Mouse (Mus musculus) ES-E14 (cell line): ENCODE data around the gene Cyp2b23. TPM values are rescaled to one million over a fixed set of nuclear protein-coding genes. Genes with fewer than 3 reads are reported as not detected.
A peak's percentile ranks its signal among the peaks of the same experiment; 100 is the strongest.
"Not testable (repeated sequence)": the region's sequence is repeated elsewhere in the genome, so short reads cannot be mapped to it uniquely, and the experiment has no call there.

ENCODE experiments used
- DNase-seq: peaks from one replicate; pipeline ENCODE4 v3.0.0-alpha.2; 2013; ENCODE audit warnings: low read depth, low spot score
- H3K27ac ChIP-seq: 2 replicates; pipeline ENCODE4 v1.5.1; 2012; ENCODE audit warnings: low read depth, mild to moderate bottlenecking, low read length, moderate library complexity, mixed read lengths; ENCODE audit not compliant: poor library complexity, insufficient read depth, severe bottlenecking
- H3K36me3 ChIP-seq: 2 replicates; pipeline ENCODE4 v1.6.1; 2012; ENCODE audit warnings: mild to moderate bottlenecking, low read length, moderate library complexity, mixed read lengths; ENCODE audit not compliant: control insufficient read depth, poor library complexity, insufficient read depth, severe bottlenecking
- H3K4me1 ChIP-seq, 2 experiments: fragments of 150-350 bp in 1 of 2; sonication (generic) in 1 of 2; 2 replicates each; pipeline ENCODE4 v1.6.1; 2012; ENCODE audit warnings: low read length in 2 of 2, mild to moderate bottlenecking in 1 of 2, mixed read lengths in 1 of 2; ENCODE audit not compliant: control insufficient read depth in 2 of 2, insufficient read depth in 2 of 2, poor library complexity in 1 of 2
- H3K4me3 ChIP-seq, 2 experiments: fragments of 150-350 bp in 1 of 2; sonication (generic) in 1 of 2; 2 replicates each; pipeline ENCODE4 v1.5.1; 2012; ENCODE audit warnings: low read length in 2 of 2, low read depth in 1 of 2, mild to moderate bottlenecking in 1 of 2, mixed read lengths in 1 of 2; ENCODE audit not compliant: insufficient read depth in 1 of 2, poor library complexity in 1 of 2, severe bottlenecking in 1 of 2
- H3K9ac ChIP-seq: 2 replicates; pipeline ENCODE4 v1.6.1; 2012; ENCODE audit warnings: low read depth, mild to moderate bottlenecking, low read length, mixed read lengths; ENCODE audit not compliant: poor library complexity, insufficient read depth, severe bottlenecking
- H3K9me3 ChIP-seq: fragments of 150-350 bp; sonication (generic); 2 replicates; pipeline ENCODE4 v1.6.1; 2012; ENCODE audit warnings: low read depth, mild to moderate bottlenecking, low read length; ENCODE audit not compliant: control insufficient read depth, insufficient read depth
- CHD2 ChIP-seq: IDR thresholded peaks from 2 replicates; pipeline ENCODE4 v1.6.1; 2014; ENCODE audit warnings: mild to moderate bottlenecking, low read depth, low read length, inconsistent platforms
- HCFC1 ChIP-seq: IDR thresholded peaks from 2 replicates; pipeline ENCODE4 v1.6.1; 2012; ENCODE audit warnings: low read length, inconsistent platforms, borderline replicate concordance; ENCODE audit not compliant: insufficient read depth
- MAFK ChIP-seq: IDR thresholded peaks from 2 replicates; pipeline ENCODE4 v1.6.1; 2014; ENCODE audit warnings: mild to moderate bottlenecking, low read depth, low read length, inconsistent platforms; ENCODE audit not compliant: insufficient read depth
- ZC3H11A ChIP-seq: IDR thresholded peaks from 2 replicates; pipeline ENCODE4 v1.6.1; 2012; ENCODE audit warnings: low read depth, mild to moderate bottlenecking, inconsistent platforms, low read length, borderline replicate concordance
- ZNF384 ChIP-seq: IDR thresholded peaks from 2 replicates; pipeline ENCODE4 v1.6.1; 2012; ENCODE audit warnings: low read depth, low read length, inconsistent platforms
- in situ Hi-C, 2 experiments: fragments of 600-800 bp; cut with MboI; formaldehyde crosslinking; loops; one replicate each; pipeline ENCODE4 v1.15.1; 2025; ENCODE audit warnings: low sequenced_read_pairs in 2 of 2, inconsistent platforms in 1 of 2; ENCODE audit not compliant: unreplicated experiment in 2 of 2
- total RNA-seq: library from RNA; depleted of rRNA; stranded (reverse); fragments of 300-350 nt; gene quantifications from 2 replicates; pipeline ENCODE4 v1.2.3, GENCODE M21; 2012; rRNA removed

Gene Cyp2b23
- 1.1 and 1.7 TPM in 2 replicates for total RNA-seq

GRCm38 (mm10) chr7:26686337-26686736, at the start of gene Cyp2b23:
Cyp2b23 (minus strand) TSS chr7:26686437.
- TF ChIP-seq CHD2 (no peak), ZNF384 (no peak), HCFC1 (no peak), ZC3H11A (no peak), MAFK (no peak)
- no peaks in the 10 kb centered on the region for H3K4me1 ChIP-seq
- H3K9ac ChIP-seq, result no peak within 1 kb of the TSS
- H3K4me3 ChIP-seq, result no peak within 1 kb of the TSS
- no peak for DNase-seq
- H3K27ac ChIP-seq, result no peak within 1 kb of the TSS
- in situ Hi-C loops, result no loop called here
- peaks cover 9% of the 10 kb centered on the region for H3K9me3 ChIP-seq
- H3K36me3 ChIP-seq, result no peaks in the 10 kb centered on the region; the same call in 1 of the 2 replicates

- Histone ChIP-seq H3K9ac (peak overlapping the region; percentile 13; the same call in 1 of the 2 replicates), H3K27ac (no peak overlapping the region), H3K4me3 (peak overlapping the region; percentile 11 to 42; a peak in 2 of 4 replicates), H3K9me3 (no peaks in the 10 kb centered on the region), H3K36me3 (no peaks in the 10 kb centered on the region), H3K4me1 (no peaks in the 10 kb centered on the region; a peak in 1 of 4 replicates)
- no peak for TF ChIP-seq MAFK
- TF ChIP-seq ZNF384, result no peak
- no peak for TF ChIP-seq CHD2
- TF ChIP-seq HCFC1, result no peak
- TF ChIP-seq ZC3H11A, result no peak
- DNase-seq, result no peak
- in situ Hi-C loops, result no loop called here
These were observed 24.8 kb upstream of the Cyp2b23 start for GRCm38 (mm10) chr7:26711061-26711460.

GRCm38 (mm10) chr7:26707061-26707460, 20.8 kb upstream of the Cyp2b23 start:
- peak overlapping the region; percentile 88 for H3K27ac ChIP-seq
- in situ Hi-C loops, result no loop called here

GRCm38 (mm10) chr7:26706191-26706590, 20.0 kb upstream of the Cyp2b23 start:
- H3K9ac ChIP-seq, H3K9me3 ChIP-seq, H3K36me3 ChIP-seq, H3K4me1 ChIP-seq, in situ Hi-C loops, H3K4me3 ChIP-seq: not testable (repeated sequence)
- TF ChIP-seq CHD2, result peak; percentile 43; the same call in 1 of the 2 replicates
- H3K27ac ChIP-seq, result peak overlapping the region; percentile 90
- DNase-seq, result peak; percentile 56

More at GRCm38 (mm10) chr7:26707061-26707460, 20.8 kb upstream of the Cyp2b23 start:
- H3K4me1 ChIP-seq, result peaks cover 2 to 3% of the 10 kb centered on the region in 2 experiments; a peak in 2 of 4 replicates
- DNase-seq, result peak; percentile 85
- TF ChIP-seq HCFC1 (no peak), MAFK (no peak), ZC3H11A (no peak), CHD2 (no peak), ZNF384 (peak; percentile 97)
- H3K4me3 ChIP-seq, result no peak overlapping the region
- no peak overlapping the region for H3K9ac ChIP-seq
- 0 out of 2 replicates have a peak, but pooled peaks cover 2% of the 10 kb centered on the region for H3K9me3 ChIP-seq
- no peaks in the 10 kb centered on the region for H3K36me3 ChIP-seq

GRCm38 (mm10) chr7:26700151-26700550, 13.9 kb upstream of the Cyp2b23 start:
- Histone ChIP-seq H3K4me3 (no peak overlapping the region), H3K9me3 (peaks cover 22% of the 10 kb centered on the region), H3K9ac (no peak overlapping the region), H3K27ac (peak overlapping the region; percentile 40), H3K4me1 (no peaks in the 10 kb centered on the region), H3K36me3 (peaks cover 6% of the 10 kb centered on the region; the same call in 1 of the 2 replicates)
- no peak for TF ChIP-seq MAFK
- no peak for TF ChIP-seq HCFC1
- TF ChIP-seq CHD2, result no peak
- no peak for TF ChIP-seq ZC3H11A
- TF ChIP-seq ZNF384, result no peak
- in situ Hi-C loops, result no loop called here
- peak; percentile 70 for DNase-seq
